In genomic region chr6:92015848-92016247, GRCm38 (mm10) we compare ENCODE assay signal across 15 mouse cellular contexts. TPM values are rescaled to one million over a fixed set of nuclear protein-coding genes. Genes with fewer than 3 reads are reported as not detected.
"Had no signal": no experiment of that assay in that cellular context is flagged by ENCODE, and none has a peak within 500 bp of the region (broad histone marks: within the 10 kb centered on the region; RNA-seq: fewer than 3 reads in every experiment).

No protein-coding gene starts in this region.

- DNase-seq: lung, embryonic 14.5 days; lung, postnatal 14 days; spleen, adult 18-20 months; thymus, adult 18-20 months; thymus, postnatal 14 days had no signal

- H3K4me2 ChIP-seq: kidney, embryonic 15.5 days; liver, embryonic 11.5 days; liver, embryonic 15.5 days; lung, embryonic 14.5 days; midbrain, embryonic 12.5 days; neural tube, embryonic 12.5 days had no signal

- H3K9ac ChIP-seq: kidney, embryonic 15.5 days; liver, embryonic 15.5 days; lung, embryonic 14.5 days; midbrain, embryonic 12.5 days; neural tube, embryonic 12.5 days had no signal

- H3K9me3 ChIP-seq: kidney, embryonic 15.5 days; limb, embryonic 10.5 days; liver, embryonic 15.5 days; megakaryocyte, embryonic 14.5 days; midbrain, embryonic 12.5 days; neural tube, embryonic 12.5 days had no signal

- H3K27me3 ChIP-seq: kidney, embryonic 15.5 days; liver, embryonic 15.5 days; midbrain, embryonic 12.5 days; neural tube, embryonic 12.5 days had no signal

- H3K36me3 ChIP-seq: kidney, embryonic 15.5 days; limb, embryonic 10.5 days; liver, embryonic 15.5 days; midbrain, embryonic 12.5 days; neural tube, embryonic 12.5 days had no signal

- H3K4me1 ChIP-seq: midbrain, embryonic 12.5 days; neural tube, embryonic 12.5 days had no signal

- H3K27ac ChIP-seq: kidney, embryonic 15.5 days; liver, embryonic 15.5 days; macrophage; midbrain, embryonic 12.5 days; neural tube, embryonic 12.5 days had no signal

- H3K4me3 ChIP-seq: kidney, embryonic 15.5 days; limb, embryonic 10.5 days; liver, embryonic 15.5 days; megakaryocyte, embryonic 14.5 days; midbrain, embryonic 12.5 days; neural tube, embryonic 12.5 days had no signal

RNA-seq across cellular contexts. Expression of gene Fgd5, which starts 37.2 kb away (rescaled TPM):
- total RNA-seq: monocyte, adult 5-6 weeks; neutrophil, adult 5-6 weeks had no signal
- polyA plus RNA-seq: macrophage had no signal
